In genomic region chr9:19621297-19621696, GRCm38 (mm10) we compare ENCODE assay signal across 18 mouse cellular contexts. TPM values are rescaled to one million over a fixed set of nuclear protein-coding genes. Genes with fewer than 3 reads are reported as not detected.
DNase-seq lines count a peak whose midpoint lies in the region; ATAC-seq lines count a peak whose summit lies in the region.
"Had no signal": no experiment of that assay in that cellular context is flagged by ENCODE, and none has a peak within 500 bp of the region (broad histone marks: within the 10 kb centered on the region; RNA-seq: fewer than 3 reads in every experiment).

No protein-coding gene starts in this region.

- H3K36me3 ChIP-seq in forebrain, embryonic 12.5 days (replicated peaks): peaks cover 7% of the 10 kb centered on the region; the same call in 1 of the 2 replicates
- no peaks in the 10 kb centered on the region for H3K36me3 ChIP-seq in hindbrain, embryonic 16.5 days (ENCODE audit: control insufficient read depth, insufficient read depth, low read length)
- H3K36me3 ChIP-seq: stomach, embryonic 15.5 days had no signal

- no peaks in the 10 kb centered on the region for H3K4me1 ChIP-seq in forebrain, embryonic 12.5 days
- no peaks in the 10 kb centered on the region for H3K4me1 ChIP-seq in hindbrain, embryonic 16.5 days (ENCODE audit: control insufficient read depth, insufficient read depth, low read depth, low read length)
- H3K4me1 ChIP-seq: embryonic facial prominence, embryonic 13.5 days; liver, embryonic 12.5 days; stomach, embryonic 15.5 days had no signal

- no peaks in the 10 kb centered on the region for H3K9me3 ChIP-seq in forebrain, embryonic 12.5 days
- H3K9me3 ChIP-seq in hindbrain, embryonic 16.5 days (ENCODE audit: control insufficient read depth, low read length): no peaks in the 10 kb centered on the region
- H3K9me3 ChIP-seq: embryonic facial prominence, embryonic 13.5 days; liver, embryonic 12.5 days; stomach, embryonic 15.5 days had no signal

- DNase-seq in cerebellum, adult 9-11 months: peak; percentile 19
- no peak for DNase-seq in cerebellum, postnatal 4 days (ENCODE audit: low spot score in 2 of 2)
- DNase-seq in naive thymus-derived CD4-positive, alpha-beta T cell, adult 2 months (ENCODE audit: low read depth): peak; percentile 17
- no peak for DNase-seq in gastrocnemius, postnatal 4 days (ENCODE audit: low spot score in 2 of 2)
- no peak for DNase-seq in layer of hippocampus, postnatal 36 days
- no peak for DNase-seq in layer of hippocampus, adult 9-11 months

- no peak overlapping the region for H3K27ac ChIP-seq in forebrain, embryonic 12.5 days
- no peak overlapping the region for H3K27ac ChIP-seq in hindbrain, embryonic 16.5 days (ENCODE audit: low read depth, low read length)

- H3K27me3 ChIP-seq in forebrain, embryonic 12.5 days: no peaks in the 10 kb centered on the region
- H3K27me3 ChIP-seq in hindbrain, embryonic 16.5 days (replicated peaks; ENCODE audit: control insufficient read depth, insufficient read depth, low read length): no peaks in the 10 kb centered on the region
- H3K27me3 ChIP-seq: embryonic facial prominence, embryonic 13.5 days; liver, embryonic 12.5 days; stomach, embryonic 15.5 days had no signal

- no peak overlapping the region for H3K4me3 ChIP-seq in forebrain, embryonic 12.5 days (replicated peaks)
- no peak overlapping the region for H3K4me3 ChIP-seq in hindbrain, embryonic 16.5 days (ENCODE audit: low read length)

- ATAC-seq in forebrain, embryonic 12.5 days (ENCODE audit: low FRiP score): peak; percentile 6; the same call in 1 of the 2 replicates
- ATAC-seq in hindbrain, embryonic 16.5 days: no peak

- no peak overlapping the region for H3K9ac ChIP-seq in forebrain, embryonic 12.5 days
- no peak overlapping the region for H3K9ac ChIP-seq in hindbrain, embryonic 16.5 days (ENCODE audit: low read depth, low read length)

- WGBS in forebrain, embryonic 12.5 days: 99% methylated on average over 3 of the region's 3 CpGs
- WGBS in hindbrain, embryonic 16.5 days: 97% methylated on average over 3 of the region's 3 CpGs

- H3K4me2 ChIP-seq in forebrain, embryonic 12.5 days: no peak overlapping the region
- peak overlapping the region; percentile 25; the same call in 1 of the 2 replicates for H3K4me2 ChIP-seq in hindbrain, embryonic 16.5 days (ENCODE audit: low read length)

RNA-seq across cellular contexts. Expression of gene Zfp317, which starts 0.6 kb away (rescaled TPM):
- 47.1 and 49.6 TPM in 2 replicates for polyA plus RNA-seq in forebrain, embryonic 12.5 days (2016; fragmentation: Nextera tagmentation; extraction: Ambion mirVana)
- polyA plus RNA-seq in hindbrain, embryonic 16.5 days (2015; fragmentation: Nextera tagmentation; extraction: Ambion mirVana): 29.4 and 34.9 TPM in 2 replicates
- total RNA-seq in gastrocnemius, postnatal 4 days (2021): 10 to 100 TPM; 12.5 to 15.6 TPM
- total RNA-seq in layer of hippocampus, postnatal 36 days (2021): 10 to 100 TPM; 20.2 to 21.2 TPM

RNA-seq across cellular contexts. Expression of gene Olfr855, which starts 38.9 kb away (rescaled TPM):
- not detected in 2 replicates for polyA plus RNA-seq in forebrain, embryonic 12.5 days (2016; fragmentation: Nextera tagmentation; extraction: Ambion mirVana)
- not detected in 2 replicates for polyA plus RNA-seq in hindbrain, embryonic 16.5 days (2015; fragmentation: Nextera tagmentation; extraction: Ambion mirVana)
- total RNA-seq in gastrocnemius, postnatal 4 days (2021): not detected
- total RNA-seq in layer of hippocampus, postnatal 36 days (2021): not detected
- total RNA-seq: adrenal gland, adult 2 months; left cerebral cortex, postnatal 25 days; monocyte, adult 5-6 weeks had no signal
- polyA plus RNA-seq: adrenal gland, adult 2 months; embryonic facial prominence, embryonic 13.5 days; gonadal fat pad, adult 2 months; heart, embryonic 14.5 days; inflammation-experienced regulatory T-cells, adult 6 months; kidney, embryonic 14.5 days; liver, embryonic 12.5 days; stomach, embryonic 15.5 days had no signal

RNA-seq across cellular contexts. Expression of gene Olfr854, which starts 54.1 kb away (rescaled TPM):
- polyA plus RNA-seq in forebrain, embryonic 12.5 days (2016; fragmentation: Nextera tagmentation; extraction: Ambion mirVana): not detected in 2 replicates
- not detected in 2 replicates for polyA plus RNA-seq in hindbrain, embryonic 16.5 days (2015; fragmentation: Nextera tagmentation; extraction: Ambion mirVana)
- not detected for total RNA-seq in gastrocnemius, postnatal 4 days (2021)
- total RNA-seq in layer of hippocampus, postnatal 36 days (2021): not detected
- total RNA-seq: adrenal gland, adult 2 months; left cerebral cortex, postnatal 25 days; monocyte, adult 5-6 weeks had no signal
- polyA plus RNA-seq: adrenal gland, adult 2 months; embryonic facial prominence, embryonic 13.5 days; gonadal fat pad, adult 2 months; heart, embryonic 14.5 days; inflammation-experienced regulatory T-cells, adult 6 months; kidney, embryonic 14.5 days; liver, embryonic 12.5 days; stomach, embryonic 15.5 days had no signal

Comparison
In these comparisons a context has a peak if more than half of its experiments do, and no peak if none do; other contexts are left out.
1. DNase-seq: peak in cerebellum, adult 9-11 months (single experiment) and naive thymus-derived CD4-positive, alpha-beta T cell, adult 2 months (single experiment); none in cerebellum, postnatal 4 days (0 of 2), gastrocnemius, postnatal 4 days (0 of 2), layer of hippocampus, postnatal 36 days (0 of 2) and layer of hippocampus, adult 9-11 months (single experiment).